Mouse (Mus musculus) liver, embryonic 13.5 days (tissue): ENCODE data around the gene Gabbr2. TPM values are rescaled to one million over a fixed set of nuclear protein-coding genes. Genes with fewer than 3 reads are reported as not detected.
"Not testable (repeated sequence)": the region's sequence is repeated elsewhere in the genome, so short reads cannot be mapped to it uniquely, and the experiment has no call there.

Source experiments
- ATAC-seq: fragments of 200-750 bp; cut with Nextera tagmentation; 2 replicates; pipeline ENCODE4 v1.8.0; 2017; ENCODE audit warnings: low read depth, mild to moderate bottlenecking, moderate number of reproducible peaks, moderate library complexity
- DNase-seq: peaks from one replicate; pipeline ENCODE4 v3.0.0; 2022
- H3K27ac ChIP-seq: fragments of 300-500 bp; sonication (generic); 2 replicates; pipeline ENCODE4 v1.5.1; 2015; ENCODE audit warnings: moderate library complexity, mild to moderate bottlenecking, inconsistent platforms
- H3K27me3 ChIP-seq: fragments of 300-500 bp; sonication (generic); 2 replicates; pipeline ENCODE4 v1.6.1; 2015; ENCODE audit warnings: mild to moderate bottlenecking, inconsistent platforms
- H3K36me3 ChIP-seq: fragments of 300-500 bp; sonication (generic); 2 replicates; pipeline ENCODE4 v1.6.1; 2015; ENCODE audit warnings: mild to moderate bottlenecking, inconsistent platforms
- H3K4me1 ChIP-seq: fragments of 300-500 bp; sonication (generic); replicated peaks from 2 replicates; pipeline ENCODE4 v1.6.1; 2015; ENCODE audit warnings: inconsistent platforms
- H3K4me2 ChIP-seq: fragments of 300-500 bp; sonication (generic); 2 replicates; pipeline ENCODE4 v1.6.1; 2015; ENCODE audit warnings: inconsistent platforms, mild to moderate bottlenecking, moderate library complexity
- H3K4me3 ChIP-seq: fragments of 300-500 bp; sonication (generic); replicated peaks from 2 replicates; pipeline ENCODE4 v1.5.1; 2015; ENCODE audit warnings: mild to moderate bottlenecking, inconsistent platforms
- H3K9ac ChIP-seq: fragments of 300-500 bp; sonication (generic); 2 replicates; pipeline ENCODE4 v1.6.1; 2015; ENCODE audit warnings: mild to moderate bottlenecking, inconsistent platforms
- H3K9me3 ChIP-seq: fragments of 300-500 bp; sonication (generic); replicated peaks from 2 replicates; pipeline ENCODE4 v1.6.1; 2016; ENCODE audit warnings: inconsistent platforms
- WGBS: fragments of 180-500 bp; shearing (Covaris S2); methylation state at CpG from one replicate; pipeline ENCODE4 v1.1.7; 2015; ENCODE audit not compliant: insufficient replicate concordance; 5-methylcytosine and 5-hydroxymethylcytosine counted together
- polyA plus RNA-seq: library from polyadenylated mRNA; unstranded; fragments of >200 nt; fragmentation: Nextera tagmentation; extraction: Ambion mirVana; gene quantifications from 2 replicates; pipeline ENCODE4 v1.2.1, GENCODE M21; 2015

Gabbr2 gene
- polyA plus RNA-seq, 1 experiment from 2014 or later, result 0.09 TPM

DNA sequence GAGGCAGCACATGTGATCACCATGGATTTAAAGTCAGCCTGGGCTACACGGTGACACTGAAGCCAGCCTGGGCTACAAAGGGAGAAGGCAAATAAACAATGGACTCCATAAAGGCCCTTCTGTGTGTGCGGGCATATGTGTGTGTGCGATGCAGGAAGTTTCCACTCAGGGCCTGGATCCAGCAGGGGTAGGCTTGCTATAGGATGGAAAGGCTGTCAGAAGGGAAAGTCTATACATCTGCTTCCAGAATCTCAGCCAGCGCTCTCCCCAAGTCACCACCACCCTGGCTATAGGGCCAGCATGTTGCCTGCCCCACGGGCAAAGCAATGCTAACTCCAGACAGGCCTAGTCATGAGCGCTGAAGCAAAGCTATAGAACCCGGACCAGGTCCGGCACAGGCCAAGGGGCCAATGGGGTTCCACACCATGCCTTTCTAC, 348.0 kb downstream of the Gabbr2 start:
- H3K4me2 ChIP-seq, result no peak overlapping the region
- H3K27ac ChIP-seq, result no peak overlapping the region
- H3K9me3 ChIP-seq, result no peaks in the 10 kb centered on the region
- ATAC-seq (no peak), DNase-seq (no peak)
- H3K4me1 ChIP-seq, result no peaks in the 10 kb centered on the region
- H3K36me3 ChIP-seq, result no peaks in the 10 kb centered on the region
- H3K9ac ChIP-seq, result no peak overlapping the region
- WGBS, result 62% methylated on average over 8 of the region's 8 CpGs
- H3K4me3 ChIP-seq, result no peak overlapping the region
- H3K27me3 ChIP-seq, result peaks cover 8% of the 10 kb centered on the region

- ATAC-seq (peak; percentile 62), DNase-seq (no peak)
- H3K27me3 ChIP-seq, result peaks cover 2% of the 10 kb centered on the region
- no peak overlapping the region; the same call in 1 of the 2 replicates for H3K27ac ChIP-seq
- no peak overlapping the region for H3K9ac ChIP-seq
- H3K4me2 ChIP-seq, result no peak overlapping the region
- H3K4me3 ChIP-seq, result no peak overlapping the region
- H3K4me1 ChIP-seq, result no peaks in the 10 kb centered on the region
- no peaks in the 10 kb centered on the region for H3K36me3 ChIP-seq
- no peaks in the 10 kb centered on the region for H3K9me3 ChIP-seq
- 41% methylated on average over 8 of the region's 8 CpGs for WGBS
Measured at GRCm38 (mm10) chr4:46642924-46643675, 348.6 kb downstream of the Gabbr2 start.

GRCm38 (mm10) chr4:46641283-46641682, 350.4 kb downstream of the Gabbr2 start:
- H3K9me3 ChIP-seq, result no peaks in the 10 kb centered on the region
- H3K36me3 ChIP-seq, result no peaks in the 10 kb centered on the region
- WGBS, result 54% methylated on average over 4 of the region's 4 CpGs
- H3K4me3 ChIP-seq, result no peak overlapping the region
- H3K27ac ChIP-seq, result no peak overlapping the region
- H3K4me2 ChIP-seq, result no peak overlapping the region
- no peaks in the 10 kb centered on the region for H3K27me3 ChIP-seq
- no peak overlapping the region for H3K9ac ChIP-seq
- ATAC-seq (no peak), DNase-seq (no peak)
- H3K4me1 ChIP-seq, result peaks cover 10% of the 10 kb centered on the region

DNA sequence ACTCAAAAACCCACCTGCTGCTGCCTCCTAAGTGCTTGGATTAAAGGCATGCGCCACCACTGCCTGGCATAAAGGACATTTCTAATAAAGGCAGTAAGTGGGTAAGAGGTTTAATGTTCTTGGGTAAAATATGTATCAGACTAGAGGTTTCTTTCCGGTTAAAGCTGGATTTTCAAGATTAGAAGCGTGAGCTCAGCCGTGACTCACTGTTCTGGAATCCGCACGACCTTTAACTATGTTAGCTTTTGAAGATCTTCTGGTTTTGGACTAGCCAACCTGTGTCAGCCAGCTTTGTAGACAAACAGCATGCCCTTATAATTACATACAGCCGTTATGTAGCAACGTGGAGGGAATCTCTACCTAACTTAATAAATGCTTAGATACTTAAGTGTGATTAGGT, 351.8 kb downstream of the Gabbr2 start:
- H3K9ac ChIP-seq, result no peak overlapping the region
- 67% methylated on average over 8 of the region's 8 CpGs for WGBS
- H3K4me1 ChIP-seq, result peaks cover 20% of the 10 kb centered on the region
- H3K4me3 ChIP-seq, result no peak overlapping the region
- ATAC-seq (no peak), DNase-seq (no peak)
- no peaks in the 10 kb centered on the region for H3K36me3 ChIP-seq
- no peak overlapping the region for H3K4me2 ChIP-seq
- H3K27me3 ChIP-seq, result no peaks in the 10 kb centered on the region
- no peak overlapping the region for H3K27ac ChIP-seq
- H3K9me3 ChIP-seq, result no peaks in the 10 kb centered on the region

DNA sequence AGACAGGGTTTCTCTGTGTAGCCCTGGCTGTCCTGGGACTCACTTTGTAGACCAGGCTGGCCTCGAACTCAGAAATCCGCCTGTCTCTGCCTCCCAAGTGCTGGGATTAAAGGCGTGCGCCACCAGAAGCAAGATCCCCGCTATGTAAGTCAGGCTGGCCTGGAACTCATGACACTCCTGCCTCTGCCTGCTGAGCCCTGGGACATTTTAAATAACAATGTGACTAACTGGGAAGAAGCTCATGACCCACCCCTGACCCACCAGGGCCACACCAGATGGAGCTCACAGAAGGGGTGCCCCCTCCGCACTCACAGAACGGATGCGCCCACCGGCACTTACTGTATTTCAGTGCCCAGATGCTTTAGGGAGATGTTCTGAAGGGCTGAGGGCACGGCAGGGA, 354.4 kb downstream of the Gabbr2 start:
- not testable (repeated sequence) for H3K36me3 ChIP-seq, H3K27ac ChIP-seq, H3K9ac ChIP-seq, H3K9me3 ChIP-seq, DNase-seq, H3K27me3 ChIP-seq, H3K4me3 ChIP-seq, ATAC-seq, H3K4me2 ChIP-seq
- 81% methylated on average over 10 of the region's 10 CpGs for WGBS
- H3K4me1 ChIP-seq, result peaks cover 33% of the 10 kb centered on the region

DNA sequence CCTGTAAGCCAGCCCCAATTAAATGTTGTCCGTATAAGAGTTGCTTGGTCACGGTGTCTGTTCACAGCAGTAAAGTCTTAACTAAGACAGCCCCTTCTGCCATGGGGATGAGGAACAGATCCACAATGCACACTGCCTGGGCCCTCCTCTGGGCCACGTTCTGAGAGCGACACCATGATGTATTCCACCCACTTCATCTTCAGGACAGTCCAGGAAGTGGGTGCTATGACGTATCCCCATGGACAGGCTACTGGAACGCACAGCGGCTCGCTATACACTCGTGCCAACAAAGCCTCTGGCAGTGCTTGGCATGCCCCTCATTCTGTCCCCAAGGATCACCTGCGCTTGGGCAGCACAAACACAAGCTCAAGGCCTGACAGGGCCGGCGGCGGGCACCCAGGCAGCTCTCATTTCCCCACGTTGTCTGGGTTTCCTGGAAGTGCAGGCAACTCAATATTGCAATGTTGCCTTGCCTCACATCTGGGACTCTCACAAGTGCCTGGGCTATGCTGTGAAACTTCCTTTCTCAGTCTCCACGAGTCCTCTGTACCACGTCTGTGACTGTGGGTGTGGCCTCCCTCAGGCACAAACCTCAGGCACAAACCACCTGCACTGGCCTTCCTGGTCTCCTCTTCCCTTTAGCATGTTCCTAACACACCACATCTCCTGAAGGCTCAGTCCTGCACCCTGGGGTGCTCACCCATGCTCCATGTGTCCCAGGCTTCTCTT, 355.8 kb downstream of the Gabbr2 start:
- H3K9ac ChIP-seq, result no peak overlapping the region
- no peaks in the 10 kb centered on the region for H3K9me3 ChIP-seq
- H3K27ac ChIP-seq, result no peak overlapping the region
- H3K36me3 ChIP-seq, result no peaks in the 10 kb centered on the region
- WGBS, result 65% methylated on average over 16 of the region's 16 CpGs
- H3K4me3 ChIP-seq, result no peak overlapping the region
- H3K4me1 ChIP-seq, result peaks cover 47% of the 10 kb centered on the region
- no peaks in the 10 kb centered on the region for H3K27me3 ChIP-seq
- no peak overlapping the region for H3K4me2 ChIP-seq
- ATAC-seq (no peak), DNase-seq (no peak)

DNA sequence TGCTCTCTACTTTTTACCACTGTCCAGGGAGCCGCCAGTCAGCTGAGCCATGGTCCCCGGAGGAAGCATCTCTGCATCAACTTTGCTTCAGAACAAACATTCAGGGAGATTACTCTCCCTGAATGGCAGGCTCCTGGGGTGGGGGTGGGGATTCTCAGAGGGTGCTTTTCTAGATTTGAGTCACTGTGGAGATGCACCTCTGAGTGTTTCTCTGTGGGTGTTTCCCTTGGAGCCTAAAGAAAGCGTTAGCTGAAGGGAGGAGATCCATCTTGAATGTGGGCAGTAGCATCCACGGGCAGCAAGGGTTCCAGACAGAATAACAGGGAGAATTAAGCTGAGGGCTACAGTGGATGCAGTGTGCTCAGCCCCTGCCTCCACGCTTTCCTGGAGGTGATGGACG, 356.8 kb downstream of the Gabbr2 start:
- Histone ChIP-seq H3K4me3 (no peak overlapping the region), H3K9me3 (no peaks in the 10 kb centered on the region), H3K9ac (no peak overlapping the region), H3K36me3 (no peaks in the 10 kb centered on the region), H3K4me1 (peaks cover 53% of the 10 kb centered on the region), H3K4me2 (no peak overlapping the region), H3K27ac (no peak overlapping the region), H3K27me3 (no peaks in the 10 kb centered on the region)
- 57% methylated on average over 6 of the region's 6 CpGs for WGBS
- ATAC-seq (no peak), DNase-seq (no peak)

DNA sequence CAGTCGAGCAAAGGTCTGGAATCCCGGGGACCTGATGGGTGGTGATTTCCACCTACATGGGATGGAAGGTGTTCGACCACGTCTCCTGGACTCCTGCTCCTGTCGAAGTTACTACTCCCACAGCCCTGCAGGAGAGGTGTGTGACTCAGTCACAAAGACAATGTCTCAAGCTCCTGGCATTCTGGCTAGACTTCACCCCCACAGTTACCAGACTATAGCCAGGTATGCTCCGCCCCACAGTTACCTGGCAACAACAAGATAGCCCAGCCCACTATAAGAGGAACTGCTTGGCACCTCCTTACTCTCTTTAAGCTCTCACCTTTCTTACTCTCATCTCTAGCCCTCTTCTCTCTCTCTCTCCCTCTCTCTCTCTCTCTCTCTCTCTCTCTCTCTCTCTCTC, 358.1 kb downstream of the Gabbr2 start:
- not testable (repeated sequence) for H3K36me3 ChIP-seq, H3K4me2 ChIP-seq, H3K9me3 ChIP-seq, H3K9ac ChIP-seq, ATAC-seq, H3K4me3 ChIP-seq, H3K27ac ChIP-seq, DNase-seq, H3K27me3 ChIP-seq
- H3K4me1 ChIP-seq, result peaks cover 63% of the 10 kb centered on the region
- 70% methylated on average over 6 of the region's 6 CpGs for WGBS

GRCm38 (mm10) chr4:46632465-46632864, 359.2 kb downstream of the Gabbr2 start:
- peak; percentile 54 for ATAC-seq
- Histone ChIP-seq H3K27ac (0 out of 2 replicates have a peak overlapping the region, but pooled peaks have one; percentile 58), H3K27me3 (no peaks in the 10 kb centered on the region), H3K9ac (no peak overlapping the region; the same call in 1 of the 2 replicates), H3K4me2 (peak overlapping the region; percentile 7; the same call in 1 of the 2 replicates), H3K4me1 (peaks cover 69% of the 10 kb centered on the region), H3K36me3 (no peaks in the 10 kb centered on the region), H3K9me3 (no peaks in the 10 kb centered on the region), H3K4me3 (no peak overlapping the region)
- DNase-seq, result no peak
- 32% methylated on average over 2 of the region's 2 CpGs for WGBS

DNA sequence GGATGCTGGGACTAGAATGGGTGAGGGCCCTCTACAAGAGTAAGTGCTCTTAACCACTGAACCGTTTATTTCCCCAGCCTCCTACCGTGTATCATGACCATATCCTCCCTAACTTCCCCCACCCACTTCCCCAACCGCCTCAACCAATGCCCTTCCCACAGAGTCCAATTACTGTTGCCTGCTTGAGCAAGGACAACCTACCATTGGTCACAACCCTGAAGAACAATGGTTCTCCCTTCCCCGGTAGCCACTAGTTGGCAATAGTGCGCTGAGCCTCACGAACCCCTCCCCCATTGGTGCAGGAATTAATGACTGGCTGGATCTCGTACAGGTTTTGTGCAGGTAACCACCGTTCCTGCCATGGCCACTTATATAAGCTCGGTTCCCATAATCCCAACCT, 361.3 kb downstream of the Gabbr2 start:
- DNase-seq (no peak), ATAC-seq (peak; percentile 45; the same call in 1 of the 2 replicates)
- Histone ChIP-seq H3K4me1 (peaks cover 50% of the 10 kb centered on the region), H3K9ac (no peak overlapping the region), H3K27ac (no peak overlapping the region), H3K4me3 (no peak overlapping the region), H3K27me3 (no peaks in the 10 kb centered on the region), H3K9me3 (no peaks in the 10 kb centered on the region), H3K4me2 (no peak overlapping the region), H3K36me3 (no peaks in the 10 kb centered on the region)
- WGBS, result 38% methylated on average over 9 of the region's 9 CpGs

GRCm38 (mm10) chr4:46628873-46629272, 362.8 kb downstream of the Gabbr2 start:
- Histone ChIP-seq H3K9ac (no peak overlapping the region), H3K36me3 (no peaks in the 10 kb centered on the region), H3K4me3 (no peak overlapping the region), H3K27me3 (no peaks in the 10 kb centered on the region), H3K27ac (no peak overlapping the region), H3K4me1 (peaks cover 49% of the 10 kb centered on the region), H3K9me3 (no peaks in the 10 kb centered on the region), H3K4me2 (no peak overlapping the region)
- no peak for DNase-seq
- ATAC-seq, result no peak
- WGBS, result 52% methylated on average over 9 of the region's 9 CpGs
